Mouse (Mus musculus): ENCODE results near the gene Capn7. TPM values are rescaled to one million over a fixed set of nuclear protein-coding genes. Genes with fewer than 3 reads are reported as not detected.

The Capn7 gene
- polyA plus RNA-seq, 1 experiment from 2014 or later = 43.6 TPM

- peak; percentile 53; the same call in 1 of the 2 replicates for ATAC-seq (replicated peaks; ENCODE audit: low FRiP score)
- Histone ChIP-seq H3K4me3 (replicated peaks) (no peak overlapping the region), H3K9ac (peak overlapping the region; percentile 5; the same call in 1 of the 2 replicates), H3K4me1 (peaks cover 62% of the 10 kb centered on the region), H3K9me3 (replicated peaks) (no peaks in the 10 kb centered on the region), H3K27ac (peak overlapping the region; percentile 78), H3K36me3 (peaks cover 9% of the 10 kb centered on the region; the same call in 1 of the 2 replicates), H3K27me3 (no peaks in the 10 kb centered on the region), H3K4me2 (peak overlapping the region; percentile 29)
- 51% methylated on average over 6 of the region's 6 CpGs for WGBS
Measured at GRCm38 (mm10) chr14:31407911-31408604, 71.6 kb downstream of the Capn7 start.

DNA sequence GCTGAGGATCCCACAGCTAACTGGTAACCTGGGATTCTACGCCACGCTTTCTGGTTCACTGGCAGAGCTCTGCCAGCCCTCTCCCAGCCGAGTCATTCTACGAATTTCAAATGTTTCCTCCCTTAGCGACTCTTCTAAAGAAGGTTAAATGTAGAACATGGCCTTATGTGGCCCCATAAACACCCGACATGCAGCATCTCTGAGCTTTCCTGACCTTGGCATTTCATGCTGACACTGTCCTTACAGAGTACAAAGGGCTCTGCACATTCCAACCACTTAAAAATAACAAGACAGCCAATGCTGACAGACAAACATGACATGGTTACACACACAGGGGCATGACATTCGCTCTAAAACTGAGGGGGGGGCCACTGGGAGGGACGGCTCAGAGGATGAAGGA is 72.2 kb downstream of the Capn7 start:
- WGBS = 38% methylated on average over 8 of the region's 8 CpGs
- Histone ChIP-seq H3K9ac (no peak overlapping the region), H3K4me3 (replicated peaks) (no peak overlapping the region), H3K36me3 (peaks cover 9% of the 10 kb centered on the region; the same call in 1 of the 2 replicates), H3K4me2 (no peak overlapping the region), H3K27ac (peak overlapping the region; percentile 78), H3K4me1 (peaks cover 65% of the 10 kb centered on the region), H3K9me3 (replicated peaks) (no peaks in the 10 kb centered on the region), H3K27me3 (no peaks in the 10 kb centered on the region)
- no peak for ATAC-seq (replicated peaks; ENCODE audit: low FRiP score)

- no peak overlapping the region for H3K4me3 ChIP-seq (replicated peaks)
- no peak overlapping the region for H3K9ac ChIP-seq
- peaks cover 74% of the 10 kb centered on the region for H3K4me1 ChIP-seq
- H3K9me3 ChIP-seq (replicated peaks) = no peaks in the 10 kb centered on the region
- H3K4me2 ChIP-seq = no peak overlapping the region
- peak overlapping the region; percentile 45; the same call in 1 of the 2 replicates for H3K27ac ChIP-seq
- peaks cover 9% of the 10 kb centered on the region; the same call in 1 of the 2 replicates for H3K36me3 ChIP-seq
- WGBS = 82% methylated on average over 9 of the region's 9 CpGs
- no peaks in the 10 kb centered on the region for H3K27me3 ChIP-seq
- no peak for ATAC-seq (replicated peaks; ENCODE audit: low FRiP score)
Measured at GRCm38 (mm10) chr14:31410123-31410724, 73.8 kb downstream of the Capn7 start.

- Histone ChIP-seq H3K27me3 (no peaks in the 10 kb centered on the region), H3K9me3 (replicated peaks) (no peaks in the 10 kb centered on the region), H3K4me3 (replicated peaks) (no peak overlapping the region), H3K36me3 (peaks cover 9% of the 10 kb centered on the region; the same call in 1 of the 2 replicates), H3K4me2 (no peak overlapping the region), H3K9ac (no peak overlapping the region), H3K4me1 (peaks cover 75% of the 10 kb centered on the region), H3K27ac (peak overlapping the region; percentile 45; the same call in 1 of the 2 replicates)
- ATAC-seq (replicated peaks; ENCODE audit: low FRiP score) = no peak
- 73% methylated on average over 4 of the region's 4 CpGs for WGBS
Measured at GRCm38 (mm10) chr14:31410737-31411136, 74.3 kb downstream of the Capn7 start.

GRCm38 (mm10) chr14:31412651-31413056 is 76.2 kb downstream of the Capn7 start:
- Histone ChIP-seq H3K27ac (0 out of 2 replicates have a peak overlapping the region, but pooled peaks have one; percentile 5), H3K36me3 (peaks cover 9% of the 10 kb centered on the region; the same call in 1 of the 2 replicates), H3K27me3 (no peaks in the 10 kb centered on the region), H3K4me1 (peaks cover 74% of the 10 kb centered on the region), H3K4me3 (replicated peaks) (no peak overlapping the region), H3K9me3 (replicated peaks) (no peaks in the 10 kb centered on the region), H3K9ac (no peak overlapping the region), H3K4me2 (no peak overlapping the region)
- WGBS = 60% methylated on average over 10 of the region's 10 CpGs
- no peak for ATAC-seq (replicated peaks; ENCODE audit: low FRiP score)

DNA sequence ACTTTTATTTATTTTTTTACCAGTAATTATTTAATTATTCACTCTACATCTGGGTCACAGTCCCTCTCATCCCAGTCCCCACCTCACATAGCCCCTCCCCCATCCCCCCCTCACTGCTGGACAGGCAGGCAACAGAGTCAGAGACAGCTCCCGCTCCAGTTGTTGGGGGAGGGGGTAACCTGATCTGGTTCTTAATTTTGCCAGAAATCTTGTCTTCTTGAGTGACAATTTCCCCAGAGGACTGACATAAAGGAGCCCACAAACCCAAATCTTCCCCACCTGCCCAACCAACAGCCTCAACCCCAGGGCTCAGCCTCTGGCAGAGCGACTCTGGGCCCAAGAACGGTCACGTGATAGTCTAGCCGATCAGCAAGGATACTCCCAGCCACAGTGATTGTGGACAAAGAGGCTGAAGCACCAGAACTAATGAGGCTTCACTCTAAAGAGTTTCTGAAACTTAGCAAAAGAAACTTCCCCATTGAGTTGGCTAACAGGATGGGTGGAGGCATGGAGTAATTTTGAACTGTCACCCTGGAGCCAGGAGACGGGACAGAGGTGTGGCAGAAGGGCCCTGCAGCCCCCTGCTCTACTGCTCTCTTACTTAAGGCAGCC is 77.1 kb downstream of the Capn7 start:
- Histone ChIP-seq H3K36me3 (peaks cover 9% of the 10 kb centered on the region; the same call in 1 of the 2 replicates), H3K9ac (no peak overlapping the region), H3K27me3 (no peaks in the 10 kb centered on the region), H3K4me1 (peaks cover 71% of the 10 kb centered on the region), H3K9me3 (replicated peaks) (no peaks in the 10 kb centered on the region), H3K4me3 (replicated peaks) (no peak overlapping the region), H3K27ac (peak overlapping the region; percentile 58; the same call in 1 of the 2 replicates), H3K4me2 (0 out of 2 replicates have a peak overlapping the region, but pooled peaks have one; percentile 1)
- no peak for ATAC-seq (replicated peaks; ENCODE audit: low FRiP score)
- 37% methylated on average over 6 of the region's 6 CpGs for WGBS

DNA sequence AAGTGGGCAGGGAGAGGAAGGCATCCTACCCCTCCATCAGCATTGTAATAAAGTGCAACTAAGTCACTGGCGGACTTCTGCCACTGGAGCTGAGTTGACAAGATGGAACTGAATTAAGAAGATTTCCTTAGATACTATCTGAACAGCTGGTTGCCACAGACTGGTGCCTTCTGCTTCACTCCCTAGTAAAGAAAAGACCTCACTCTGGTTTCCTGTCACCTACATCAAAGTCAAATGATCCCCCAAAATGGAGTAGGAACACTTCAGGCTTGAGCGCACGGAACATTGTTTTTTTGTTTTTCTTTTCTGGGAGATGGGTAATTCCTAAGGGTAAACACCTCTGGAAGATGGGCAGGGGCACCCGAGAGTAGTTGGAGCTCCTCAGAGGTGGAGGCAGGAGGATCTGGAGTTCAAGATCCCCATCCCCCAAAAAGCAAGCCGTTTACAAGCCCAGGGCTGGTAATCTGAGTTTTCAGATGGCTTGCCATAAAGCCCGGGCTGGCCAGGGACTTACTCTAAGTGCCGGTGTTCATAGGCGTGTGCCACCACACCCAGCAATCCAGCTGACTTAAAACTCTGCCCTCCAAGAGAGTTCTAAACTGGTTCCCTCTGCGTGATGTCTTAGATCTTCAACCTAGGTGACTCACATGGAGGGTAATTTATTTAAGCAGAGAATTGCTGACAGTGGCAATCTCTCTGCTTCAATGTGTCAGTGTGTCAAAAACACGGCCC is 78.0 kb downstream of the Capn7 start:
- no peak for ATAC-seq (replicated peaks; ENCODE audit: low FRiP score)
- no peak overlapping the region for H3K9ac ChIP-seq
- H3K4me3 ChIP-seq (replicated peaks) = no peak overlapping the region
- peak overlapping the region; percentile 58; the same call in 1 of the 2 replicates for H3K27ac ChIP-seq
- H3K36me3 ChIP-seq = peaks cover 9% of the 10 kb centered on the region; the same call in 1 of the 2 replicates
- 36% methylated on average over 10 of the region's 10 CpGs for WGBS
- H3K4me1 ChIP-seq = peaks cover 71% of the 10 kb centered on the region
- no peaks in the 10 kb centered on the region for H3K9me3 ChIP-seq (replicated peaks)
- H3K27me3 ChIP-seq = no peaks in the 10 kb centered on the region
- no peak overlapping the region for H3K4me2 ChIP-seq

- ATAC-seq (replicated peaks; ENCODE audit: low FRiP score) = no peak
- no peaks in the 10 kb centered on the region for H3K9me3 ChIP-seq (replicated peaks)
- peaks cover 9% of the 10 kb centered on the region; the same call in 1 of the 2 replicates for H3K36me3 ChIP-seq
- WGBS = 52% methylated on average over 7 of the region's 7 CpGs
- peaks cover 76% of the 10 kb centered on the region for H3K4me1 ChIP-seq
- no peak overlapping the region for H3K9ac ChIP-seq
- H3K4me3 ChIP-seq (replicated peaks) = no peak overlapping the region
- no peak overlapping the region for H3K4me2 ChIP-seq
- H3K27me3 ChIP-seq = no peaks in the 10 kb centered on the region
- no peak overlapping the region; the same call in 1 of the 2 replicates for H3K27ac ChIP-seq
Measured at GRCm38 (mm10) chr14:31414967-31415376, 78.5 kb downstream of the Capn7 start.

GRCm38 (mm10) chr14:31416411-31416810 is 80.0 kb downstream of the Capn7 start:
- H3K27me3 ChIP-seq = no peaks in the 10 kb centered on the region
- 82% methylated on average over 3 of the region's 3 CpGs for WGBS
- no peak overlapping the region for H3K27ac ChIP-seq
- no peak overlapping the region for H3K4me2 ChIP-seq
- peaks cover 87% of the 10 kb centered on the region for H3K4me1 ChIP-seq
- no peak overlapping the region for H3K9ac ChIP-seq
- ATAC-seq (replicated peaks; ENCODE audit: low FRiP score) = no peak
- no peak overlapping the region for H3K4me3 ChIP-seq (replicated peaks)
- no peaks in the 10 kb centered on the region for H3K36me3 ChIP-seq
- H3K9me3 ChIP-seq (replicated peaks) = no peaks in the 10 kb centered on the region

DNA sequence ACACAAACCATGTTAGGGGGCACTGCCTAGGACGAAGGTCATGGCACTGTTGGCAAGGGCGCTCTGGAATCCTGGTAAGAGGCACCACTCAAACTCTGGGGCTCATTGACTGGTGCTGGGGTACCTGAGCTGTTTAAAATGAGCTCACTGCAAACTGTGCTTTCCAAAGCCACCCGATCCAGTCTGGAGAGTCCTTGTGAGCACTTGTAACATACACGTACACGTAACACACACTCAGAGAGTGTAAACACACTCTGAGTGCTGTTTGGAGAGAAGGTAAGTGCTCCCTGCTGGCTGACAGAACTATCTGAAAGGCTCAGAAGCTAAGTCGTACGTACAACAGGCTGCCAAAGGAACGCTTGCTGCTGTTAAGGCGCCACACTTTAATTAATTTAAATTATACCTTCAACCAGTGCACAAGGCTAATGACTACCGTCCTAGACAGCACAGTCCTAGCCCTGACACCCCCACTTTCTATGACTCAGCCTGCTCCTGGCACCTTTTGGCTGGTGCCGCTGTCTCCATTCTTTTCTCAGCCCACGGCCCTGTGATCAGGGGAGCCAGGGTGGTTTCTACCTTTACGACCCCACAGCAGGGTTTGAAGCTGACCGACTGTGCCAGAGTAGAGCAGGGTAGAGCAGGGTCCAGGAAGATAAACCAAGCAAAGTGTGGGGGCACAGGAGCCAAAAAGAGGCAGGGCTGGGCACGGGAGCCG is 80.6 kb downstream of the Capn7 start:
- Histone ChIP-seq H3K4me2 (no peak overlapping the region), H3K27ac (no peak overlapping the region), H3K4me1 (peaks cover 92% of the 10 kb centered on the region), H3K9me3 (replicated peaks) (no peaks in the 10 kb centered on the region), H3K9ac (no peak overlapping the region), H3K36me3 (no peaks in the 10 kb centered on the region), H3K4me3 (replicated peaks) (no peak overlapping the region), H3K27me3 (no peaks in the 10 kb centered on the region)
- ATAC-seq (replicated peaks; ENCODE audit: low FRiP score) = no peak
- WGBS = 71% methylated on average over 16 of the region's 16 CpGs

GRCm38 (mm10) chr14:31419279-31419678 is 82.8 kb downstream of the Capn7 start:
- H3K27me3 ChIP-seq = no peaks in the 10 kb centered on the region
- peaks cover 87% of the 10 kb centered on the region for H3K4me1 ChIP-seq
- peak overlapping the region; percentile 29; the same call in 1 of the 2 replicates for H3K27ac ChIP-seq
- no peaks in the 10 kb centered on the region for H3K36me3 ChIP-seq
- H3K4me3 ChIP-seq (replicated peaks) = no peak overlapping the region
- no peak overlapping the region for H3K4me2 ChIP-seq
- no peaks in the 10 kb centered on the region for H3K9me3 ChIP-seq (replicated peaks)
- no peak for ATAC-seq (replicated peaks; ENCODE audit: low FRiP score)
- no peak overlapping the region for H3K9ac ChIP-seq
- WGBS = 37% methylated on average over 4 of the region's 4 CpGs

Measured in kidney, embryonic 15.5 days (tissue).